Mouse (Mus musculus) natural killer cell, adult 2 months (primary cell): ENCODE data around the gene Zfp800.

Experiments
- DNase-seq, 2 experiments: peaks; one replicate each; pipeline ENCODE4 v3.0.0; 2022; ENCODE audit warnings: low spot score in 2 of 2

Zfp800 gene

GRCm38 (mm10) chr6:28315208-28315607 is 82.6 kb downstream of the Zfp800 start:
- DNase-seq: no peak

- no peak for DNase-seq
These were observed 85.7 kb downstream of the Zfp800 start for GRCm38 (mm10) chr6:28312067-28312466.

GRCm38 (mm10) chr6:28309692-28310091 is 88.1 kb downstream of the Zfp800 start:
- no peak for DNase-seq

- DNase-seq: no peak
These were observed 88.9 kb downstream of the Zfp800 start for GRCm38 (mm10) chr6:28308929-28309328.

GRCm38 (mm10) chr6:28306702-28307101 is 91.1 kb downstream of the Zfp800 start:
- DNase-seq: no peak

GRCm38 (mm10) chr6:28296306-28296705 is 101.5 kb downstream of the Zfp800 start:
- DNase-seq: no peak

- no peak for DNase-seq
These were observed 102.2 kb downstream of the Zfp800 start for GRCm38 (mm10) chr6:28295581-28295980.

- DNase-seq: no peak
These were observed 105.0 kb downstream of the Zfp800 start for GRCm38 (mm10) chr6:28292810-28293209.

- no peak for DNase-seq
These were observed 117.9 kb downstream of the Zfp800 start for GRCm38 (mm10) chr6:28279886-28280285.

GRCm38 (mm10) chr6:28262198-28262621 is 135.6 kb downstream of the Zfp800 start:
- DNase-seq: no peak

GRCm38 (mm10) chr6:28261307-28262197 is 136.3 kb downstream of the Zfp800 start:
- DNase-seq: peak; percentile 80 to 85

- peak; percentile 26 to 29 for DNase-seq
These were observed 137.2 kb downstream of the Zfp800 start for GRCm38 (mm10) chr6:28260425-28261191.

GRCm38 (mm10) chr6:28259750-28260149 is 138.1 kb downstream of the Zfp800 start:
- no peak for DNase-seq

- no peak for DNase-seq
These were observed 139.4 kb downstream of the Zfp800 start for GRCm38 (mm10) chr6:28258440-28258839.

GRCm38 (mm10) chr6:28257772-28258171 is 140.0 kb downstream of the Zfp800 start:
- no peak for DNase-seq

GRCm38 (mm10) chr6:28252790-28253189 is 145.0 kb downstream of the Zfp800 start:
- DNase-seq: no peak

GRCm38 (mm10) chr6:28248211-28248610 is 149.6 kb downstream of the Zfp800 start:
- DNase-seq: no peak

- no peak for DNase-seq
These were observed 165.0 kb downstream of the Zfp800 start for GRCm38 (mm10) chr6:28232618-28233361.

- DNase-seq: no peak
These were observed 169.7 kb downstream of the Zfp800 start for GRCm38 (mm10) chr6:28228085-28228484.

GRCm38 (mm10) chr6:28221017-28221416 is 176.8 kb downstream of the Zfp800 start:
- DNase-seq: no peak

GRCm38 (mm10) chr6:28218386-28218785 is 179.4 kb downstream of the Zfp800 start:
- DNase-seq: no peak
